Mouse (Mus musculus): Measurements from ENCODE around the gene Lrrc41.

Gene Lrrc41

GRCm38 (mm10) chr4:116077240-116078095 lies 2.4 kb downstream of the Lrrc41 start:
- no peak for DNase-seq (ENCODE audit: low spot score)

GRCm38 (mm10) chr4:116088510-116089249 lies 13.6 kb downstream of the Lrrc41 start:
- DNase-seq (ENCODE audit: low spot score), result no peak

GRCm38 (mm10) chr4:116096291-116096690 lies 21.2 kb downstream of the Lrrc41 start:
- no peak for DNase-seq (ENCODE audit: low spot score)

- no peak for DNase-seq (ENCODE audit: low spot score)
Observed at GRCm38 (mm10) chr4:116097211-116097610, 22.1 kb downstream of the Lrrc41 start.

GRCm38 (mm10) chr4:116100959-116101358 lies 25.9 kb downstream of the Lrrc41 start:
- no peak for DNase-seq (ENCODE audit: low spot score)

- DNase-seq (ENCODE audit: low spot score), result no peak
Observed at GRCm38 (mm10) chr4:116105278-116105677, 30.2 kb downstream of the Lrrc41 start.

- DNase-seq (ENCODE audit: low spot score), result no peak
Observed at GRCm38 (mm10) chr4:116110695-116111094, 35.6 kb downstream of the Lrrc41 start.

- no peak for DNase-seq (ENCODE audit: low spot score)
Observed at GRCm38 (mm10) chr4:116111486-116111885, 36.4 kb downstream of the Lrrc41 start.

GRCm38 (mm10) chr4:116122762-116123161 lies 47.7 kb downstream of the Lrrc41 start:
- no peak for DNase-seq (ENCODE audit: low spot score)

- peak; percentile 58 for DNase-seq (ENCODE audit: low spot score)
Observed at GRCm38 (mm10) chr4:116123602-116124519, 48.8 kb downstream of the Lrrc41 start, which contains the start of the genes Rad54l and Pomgnt1. Gene Rad54l, minus strand, starts transcription at chr4:116123690. Gene Pomgnt1, plus strand, starts transcription at chr4:116123840.

GRCm38 (mm10) chr4:116125803-116126386 lies 50.8 kb downstream of the Lrrc41 start:
- no peak for DNase-seq (ENCODE audit: low spot score)

- DNase-seq (ENCODE audit: low spot score), result no peak
Observed at GRCm38 (mm10) chr4:116127956-116128355, 52.9 kb downstream of the Lrrc41 start.

GRCm38 (mm10) chr4:116133126-116133525 lies 58.1 kb downstream of the Lrrc41 start:
- DNase-seq (ENCODE audit: low spot score), result no peak

GRCm38 (mm10) chr4:116134990-116135389 lies 59.9 kb downstream of the Lrrc41 start:
- DNase-seq (ENCODE audit: low spot score), result no peak

- DNase-seq (ENCODE audit: low spot score), result no peak
Observed at GRCm38 (mm10) chr4:116137421-116137996, 62.4 kb downstream of the Lrrc41 start.

- DNase-seq (ENCODE audit: low spot score), result no peak
Observed at GRCm38 (mm10) chr4:116140801-116141574, 65.9 kb downstream of the Lrrc41 start.

GRCm38 (mm10) chr4:116141736-116142135 lies 66.7 kb downstream of the Lrrc41 start:
- no peak for DNase-seq (ENCODE audit: low spot score)

- DNase-seq (ENCODE audit: low spot score), result no peak
Observed at GRCm38 (mm10) chr4:116142269-116142668, 67.2 kb downstream of the Lrrc41 start.

- DNase-seq (ENCODE audit: low spot score), result no peak
Observed at GRCm38 (mm10) chr4:116143317-116143811, 68.3 kb downstream of the Lrrc41 start.

Data from left cerebral cortex, adult 11 months (tissue).